Mouse (Mus musculus) lung, adult 2 months (tissue): ENCODE measurements around the gene Zfand5.

Experiments used
- CTCF ChIP-seq: fragments of 200-500 bp; IDR thresholded peaks from 2 replicates; pipeline ENCODE4 v1.5.1; 2011; ENCODE audit warnings: mild to moderate bottlenecking, low read length, control low read depth; ENCODE audit not compliant: insufficient read depth
- POLR2A ChIP-seq: fragments of 200-500 bp; IDR thresholded peaks from 2 replicates; pipeline ENCODE4 v1.6.1; 2011; ENCODE audit warnings: low read depth, mild to moderate bottlenecking, control low read depth, low read length, borderline replicate concordance; ENCODE audit errors: extremely low read depth

DNA sequence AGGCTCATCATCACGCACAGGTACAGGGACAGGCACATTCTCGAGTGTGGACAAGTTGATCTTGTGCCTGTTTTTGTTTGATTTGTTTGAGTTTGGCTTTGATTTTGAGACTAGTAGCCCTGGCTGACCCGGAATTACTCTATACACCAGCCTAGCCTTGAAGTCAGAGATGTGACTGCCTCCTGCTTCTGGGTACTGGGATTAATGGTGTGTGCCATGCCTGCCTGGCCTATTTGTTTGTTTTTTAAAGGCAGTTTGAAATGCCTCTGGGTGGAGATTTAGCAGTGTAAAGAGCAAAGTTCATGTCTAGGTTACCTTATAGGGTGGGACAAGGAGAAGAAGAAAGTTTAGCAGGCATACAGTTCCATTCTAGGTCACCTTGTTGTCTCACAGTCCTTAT, 43.6 kb downstream of the Zfand5 start:
- TF ChIP-seq POLR2A (no peak), CTCF (no peak)
